Mouse (Mus musculus) large intestine, adult 2 months (tissue): ENCODE data around the gene Fam169b. TPM values are rescaled to one million over a fixed set of nuclear protein-coding genes. Genes with fewer than 3 reads are reported as not detected.

Experiments
- DNase-seq: peaks from one replicate; pipeline ENCODE4 v3.0.0-alpha.2; 2012; ENCODE audit warnings: low read depth, low spot score
- WGBS: fragments of 180-500 bp; shearing (Covaris S2); methylation state at CpG from one replicate; pipeline ENCODE4 v1.1.7; 2018; 5-methylcytosine and 5-hydroxymethylcytosine counted together
- polyA plus RNA-seq: library from polyadenylated mRNA; depleted of rRNA; stranded (reverse); fragments of >200 nt; gene quantifications from 2 replicates; pipeline ENCODE4 v1.2.3, GENCODE M21; 2012

Fam169b gene
- polyA plus RNA-seq, 1 experiment = 1.5 TPM

GRCm38 (mm10) chr7:68311469-68311868 lies 37.8 kb downstream of the Fam169b start:
- DNase-seq = no peak
- WGBS = 69% methylated on average over 6 of the region's 6 CpGs

GRCm38 (mm10) chr7:68312395-68312794 lies 38.8 kb downstream of the Fam169b start:
- 59% methylated on average over 5 of the region's 5 CpGs for WGBS
- DNase-seq = no peak

- DNase-seq = no peak
Measured at GRCm38 (mm10) chr7:68313038-68313782, 39.6 kb downstream of the Fam169b start.

GRCm38 (mm10) chr7:68314286-68314685 lies 40.6 kb downstream of the Fam169b start:
- no peak for DNase-seq
- 66% methylated on average over 1 of the region's 1 CpGs for WGBS

More at GRCm38 (mm10) chr7:68313038-68313782, 39.6 kb downstream of the Fam169b start:
- WGBS = 75% methylated on average over 14 of the region's 14 CpGs

GRCm38 (mm10) chr7:68315068-68315467 lies 41.4 kb downstream of the Fam169b start:
- 92% methylated on average over 4 of the region's 4 CpGs for WGBS
- no peak for DNase-seq

- DNase-seq = no peak
- 86% methylated on average over 16 of the region's 16 CpGs for WGBS
Measured at GRCm38 (mm10) chr7:68318006-68318788, 44.6 kb downstream of the Fam169b start.

- no peak for DNase-seq
- 80% methylated on average over 6 of the region's 6 CpGs for WGBS
Measured at GRCm38 (mm10) chr7:68318979-68319378, 45.3 kb downstream of the Fam169b start.

GRCm38 (mm10) chr7:68320078-68320810 lies 46.6 kb downstream of the Fam169b start:
- peak; percentile 67 for DNase-seq
- WGBS = 15% methylated on average over 14 of the region's 14 CpGs

GRCm38 (mm10) chr7:68323051-68323450 lies 49.4 kb downstream of the Fam169b start:
- 27% methylated on average over 6 of the region's 6 CpGs for WGBS
- DNase-seq = peak; percentile 73

GRCm38 (mm10) chr7:68326190-68326722 lies 52.6 kb downstream of the Fam169b start:
- WGBS = 82% methylated on average over 7 of the region's 7 CpGs
- DNase-seq = no peak

- 88% methylated on average over 9 of the region's 9 CpGs for WGBS
- DNase-seq = no peak
Measured at GRCm38 (mm10) chr7:68329000-68329399, 55.4 kb downstream of the Fam169b start.

GRCm38 (mm10) chr7:68332799-68333198 lies 59.2 kb downstream of the Fam169b start:
- no peak for DNase-seq
- WGBS = 85% methylated on average over 6 of the region's 6 CpGs

- no peak for DNase-seq
- WGBS = 63% methylated on average over 8 of the region's 8 CpGs
Measured at GRCm38 (mm10) chr7:68337080-68337781, 63.6 kb downstream of the Fam169b start.

GRCm38 (mm10) chr7:68338680-68339079 lies 65.0 kb downstream of the Fam169b start:
- 89% methylated on average over 6 of the region's 6 CpGs for WGBS
- DNase-seq = no peak

- DNase-seq = no peak
- WGBS = 63% methylated on average over 5 of the region's 5 CpGs
Measured at GRCm38 (mm10) chr7:68344561-68344960, 70.9 kb downstream of the Fam169b start.

- 86% methylated on average over 10 of the region's 10 CpGs for WGBS
- no peak for DNase-seq
Measured at GRCm38 (mm10) chr7:68345963-68346362, 72.3 kb downstream of the Fam169b start.

- no peak for DNase-seq
- 69% methylated on average over 11 of the region's 11 CpGs for WGBS
Measured at GRCm38 (mm10) chr7:68355325-68356076, 81.9 kb downstream of the Fam169b start.

GRCm38 (mm10) chr7:68357407-68357806 lies 83.8 kb downstream of the Fam169b start:
- no peak for DNase-seq
- 15% methylated on average over 7 of the region's 7 CpGs for WGBS

GRCm38 (mm10) chr7:68362609-68363008 lies 89.0 kb downstream of the Fam169b start:
- no peak for DNase-seq
- WGBS = 68% methylated on average over 7 of the region's 7 CpGs
